Mouse (Mus musculus) layer of hippocampus, postnatal 25 days (tissue): Measurements from ENCODE around the gene Aox1. TPM values are rescaled to one million over a fixed set of nuclear protein-coding genes. Genes with fewer than 3 reads are reported as not detected.
"Not testable (repeated sequence)": the region's sequence is repeated elsewhere in the genome, so short reads cannot be mapped to it uniquely, and the experiment has no call there.

Source experiments
- DNase-seq, 2 experiments: peaks; one replicate each; pipeline ENCODE4 v3.0.0; 2022; ENCODE audit warnings: mixed read lengths in 2 of 2, low spot score in 1 of 2; ENCODE audit errors: extremely low spot score in 1 of 2
- total RNA-seq, 2 experiments: library from RNA; stranded (reverse); gene quantifications; 2 replicates each; pipeline ENCODE4 v1.2.3; 2021

Aox1 gene
- 1 to 10 TPM; 3.0 to 3.9 TPM for total RNA-seq

DNA sequence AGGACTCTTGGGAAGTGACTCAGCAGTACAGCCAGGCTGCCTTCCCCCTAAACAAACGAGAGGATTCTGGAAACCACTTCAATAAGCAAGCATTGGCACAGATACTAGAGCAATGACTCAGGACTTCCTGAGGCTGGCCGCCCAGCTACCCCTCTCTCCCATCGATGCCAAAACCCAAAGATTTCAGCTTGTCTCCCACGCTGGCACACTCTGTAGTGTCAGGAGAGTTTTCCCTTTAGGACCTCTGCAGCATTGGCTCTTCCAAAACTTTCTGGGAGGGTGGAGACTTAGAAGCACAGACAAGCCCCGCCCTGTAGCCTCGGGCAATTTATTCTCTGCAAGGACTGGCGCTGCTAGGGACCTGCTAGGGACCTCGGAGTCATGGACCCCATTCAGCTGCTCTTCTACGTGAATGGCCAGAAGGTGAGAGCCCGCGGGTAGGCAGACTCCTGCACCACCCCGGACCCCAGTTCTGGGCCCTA, at the start of gene Aox1:
TSS of gene Aox1 (plus strand) at position 296 of the 482 bp plus-strand sequence.
- peak in 1 of 2 experiments; percentile 10 for DNase-seq

DNA sequence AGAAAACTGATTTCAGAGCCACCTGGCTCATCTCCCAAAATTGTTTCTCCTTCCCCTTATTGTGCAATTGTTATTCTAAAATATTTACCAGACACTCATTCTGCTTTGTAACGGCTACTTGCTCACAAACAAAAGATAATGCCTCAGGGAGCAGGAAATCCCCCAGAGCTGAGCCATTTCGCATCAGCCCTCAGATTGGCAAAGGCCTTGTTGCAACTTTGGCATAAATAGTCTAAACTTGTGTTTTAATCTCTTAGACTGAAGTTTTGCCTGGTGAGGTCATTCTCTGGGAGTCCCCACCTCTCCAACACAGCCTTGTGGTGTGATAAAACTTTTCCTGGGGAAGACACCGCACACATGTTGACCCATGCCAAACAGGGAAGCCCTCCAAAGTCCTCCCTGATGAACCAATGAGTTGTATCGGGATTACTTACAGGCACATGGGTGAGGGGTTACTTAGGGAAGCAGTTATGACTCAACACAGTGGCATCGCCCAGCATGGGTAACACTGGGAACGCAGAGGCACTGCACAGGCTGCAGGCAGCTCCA, 40.6 kb upstream of the Aox1 start:
- no peak for DNase-seq

DNA sequence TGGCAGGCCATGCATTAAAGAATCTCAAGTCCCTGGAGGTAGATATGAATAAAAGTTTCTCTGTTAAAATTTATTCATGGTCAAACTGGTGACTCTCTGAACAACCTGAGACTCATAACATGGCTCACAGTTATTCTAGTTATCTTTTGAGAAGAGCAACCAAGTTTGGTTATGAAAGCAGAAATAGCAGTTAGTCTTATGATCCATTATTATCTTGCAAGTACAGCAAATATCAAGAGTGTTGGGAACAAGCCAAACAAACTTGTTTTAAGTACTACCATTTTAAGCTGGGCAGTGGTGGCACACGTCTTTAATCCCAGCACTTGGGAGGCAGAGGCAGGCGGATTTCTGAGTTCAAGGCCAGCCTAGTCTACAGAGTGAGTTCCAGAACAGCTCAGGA, 38.5 kb upstream of the Aox1 start:
- DNase-seq = no peak

DNA sequence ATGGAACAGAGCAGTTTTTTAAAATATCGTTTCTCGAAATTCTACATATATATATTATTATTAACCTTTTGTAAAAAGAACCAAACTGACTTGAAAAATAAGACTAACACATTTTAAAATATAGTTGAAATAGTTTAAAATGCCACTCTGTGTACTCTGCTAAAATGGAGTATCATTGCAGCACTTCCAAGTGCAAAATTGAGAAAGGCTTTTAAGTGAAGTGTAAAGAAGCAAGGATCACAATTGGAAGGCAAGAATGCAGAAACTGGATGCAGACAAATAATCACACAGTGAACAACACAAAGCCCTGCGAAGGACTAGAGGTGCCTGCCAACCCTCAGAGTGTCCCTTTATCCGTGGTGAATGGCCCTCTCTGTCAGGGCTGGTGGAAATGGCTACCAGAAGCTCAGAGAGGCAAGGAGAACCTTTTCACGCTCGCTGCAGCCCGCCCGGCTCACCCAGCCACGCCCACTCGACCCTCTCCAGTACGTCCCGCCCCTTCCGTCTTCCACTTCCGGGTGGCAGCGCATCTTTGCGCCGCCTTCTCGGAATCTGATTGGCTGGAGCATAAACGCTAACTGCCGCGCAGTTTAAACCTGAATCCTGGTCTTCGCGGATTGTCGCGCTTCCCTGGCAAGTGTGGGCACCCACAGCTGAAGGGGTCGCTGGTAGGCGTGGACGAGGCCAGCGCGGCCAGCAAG, 34.1 kb upstream of the Aox1 start, which contains the start of gene Sgo2a:
TSS of gene Sgo2a (plus strand) at position 540 of the 701 bp plus-strand sequence.
- DNase-seq = peak; percentile 62 to 81

DNA sequence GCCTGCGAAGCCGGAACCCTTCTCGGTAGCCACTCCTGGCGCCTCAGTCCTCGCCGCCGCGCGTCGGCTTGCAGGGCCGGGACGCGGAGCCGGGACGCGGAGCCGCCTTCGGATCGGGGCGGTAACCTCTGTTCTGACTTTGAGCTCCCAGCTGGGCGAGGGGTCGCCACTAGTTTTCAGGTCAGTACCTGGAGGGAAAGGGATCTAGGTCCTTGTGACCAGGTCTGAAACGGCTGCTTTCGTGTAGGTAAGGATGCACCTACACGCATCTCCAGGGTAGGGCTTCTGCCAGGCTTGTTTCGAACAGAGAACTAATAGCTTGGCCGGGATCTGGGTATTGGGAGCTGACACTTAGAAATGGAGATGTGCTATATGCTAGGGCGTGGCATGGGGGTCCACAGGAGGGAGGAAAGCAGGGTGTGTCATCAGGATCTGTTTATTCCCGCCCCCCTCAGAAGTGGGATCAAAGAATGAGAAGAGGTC, 33.6 kb upstream of the Aox1 start:
- no peak for DNase-seq

DNA sequence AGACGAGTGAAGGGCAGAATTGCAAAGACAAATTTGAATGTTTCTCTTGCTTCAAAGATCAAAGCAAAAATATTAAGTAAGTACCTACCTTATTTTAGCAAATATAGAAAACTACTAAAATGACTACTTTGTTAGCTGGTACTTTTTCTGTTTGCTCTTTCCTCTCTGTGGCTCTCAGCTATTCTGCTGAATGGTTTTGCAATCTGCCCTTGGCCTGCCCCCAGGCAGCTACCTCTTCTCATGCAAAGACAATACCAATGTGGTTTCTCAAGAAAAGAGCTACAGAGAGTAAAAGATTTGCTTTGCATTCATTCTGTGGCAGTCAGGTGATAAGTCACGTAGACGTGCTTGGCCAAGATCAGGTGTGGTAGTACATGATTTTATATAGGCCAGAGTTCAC, 31.6 kb upstream of the Aox1 start:
- DNase-seq = no peak

DNA sequence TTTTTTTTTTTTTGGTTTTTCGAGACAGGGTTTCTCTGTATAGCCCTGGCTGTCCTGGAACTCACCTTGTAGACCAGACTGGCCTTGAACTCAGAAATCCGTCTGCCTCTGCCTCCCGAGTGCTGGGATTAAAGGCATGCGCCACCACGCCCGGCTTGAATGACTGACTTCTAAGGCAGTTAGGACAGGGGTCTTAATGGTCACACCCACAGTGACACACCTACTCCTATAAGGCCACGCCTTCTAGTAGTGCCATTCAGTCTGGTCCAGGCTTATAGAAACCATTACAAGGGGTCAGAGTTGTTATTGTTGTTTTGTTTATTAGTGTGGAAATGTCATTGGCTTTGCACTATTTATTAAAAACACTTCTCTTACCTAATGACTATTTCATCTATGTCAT, 23.3 kb upstream of the Aox1 start:
- DNase-seq = not testable (repeated sequence)

DNA sequence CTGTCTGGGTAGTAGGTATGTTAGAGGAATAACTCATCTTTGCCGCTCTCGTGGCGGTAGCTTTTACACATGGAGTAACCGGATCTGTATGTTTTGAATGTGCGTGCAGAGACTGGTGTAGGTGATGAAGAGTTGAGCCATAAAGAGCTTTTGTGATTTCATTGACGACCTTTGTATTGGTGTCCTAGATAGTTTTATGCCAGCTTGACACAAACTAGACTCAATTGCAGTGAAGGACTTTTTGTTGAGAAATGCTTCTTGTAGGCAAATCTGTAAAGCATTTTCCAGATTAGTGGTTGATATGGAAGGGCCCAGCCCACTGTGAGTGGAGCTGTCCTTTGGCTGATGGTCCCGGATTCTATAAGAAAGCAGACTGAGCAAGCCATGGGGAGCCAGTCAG, 10.9 kb upstream of the Aox1 start, which contains the start of gene Kctd18:
TSS of gene Kctd18 (minus strand) at position 101 of the 400 bp plus-strand sequence.
- no peak for DNase-seq

DNA sequence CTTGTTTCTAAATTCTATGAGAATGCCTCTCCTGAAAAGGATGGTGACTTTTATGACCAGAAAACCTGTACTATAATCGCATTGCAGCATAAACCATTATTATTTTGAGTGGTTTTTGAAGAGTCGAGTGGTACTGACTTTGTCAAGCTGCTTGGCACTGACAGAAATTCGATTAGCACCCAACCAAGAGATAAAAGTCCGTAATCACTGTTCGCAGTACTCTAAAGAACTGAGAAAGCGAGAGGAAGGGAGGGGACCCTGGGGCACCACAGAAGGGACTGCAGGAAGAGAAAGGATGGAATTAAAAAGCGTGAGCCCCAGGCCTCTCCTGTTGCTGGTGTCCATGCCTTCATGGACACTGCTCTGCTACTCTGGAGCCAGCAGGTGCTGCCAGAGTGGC, 2.0 kb upstream of the Aox1 start:
- DNase-seq = no peak

DNA sequence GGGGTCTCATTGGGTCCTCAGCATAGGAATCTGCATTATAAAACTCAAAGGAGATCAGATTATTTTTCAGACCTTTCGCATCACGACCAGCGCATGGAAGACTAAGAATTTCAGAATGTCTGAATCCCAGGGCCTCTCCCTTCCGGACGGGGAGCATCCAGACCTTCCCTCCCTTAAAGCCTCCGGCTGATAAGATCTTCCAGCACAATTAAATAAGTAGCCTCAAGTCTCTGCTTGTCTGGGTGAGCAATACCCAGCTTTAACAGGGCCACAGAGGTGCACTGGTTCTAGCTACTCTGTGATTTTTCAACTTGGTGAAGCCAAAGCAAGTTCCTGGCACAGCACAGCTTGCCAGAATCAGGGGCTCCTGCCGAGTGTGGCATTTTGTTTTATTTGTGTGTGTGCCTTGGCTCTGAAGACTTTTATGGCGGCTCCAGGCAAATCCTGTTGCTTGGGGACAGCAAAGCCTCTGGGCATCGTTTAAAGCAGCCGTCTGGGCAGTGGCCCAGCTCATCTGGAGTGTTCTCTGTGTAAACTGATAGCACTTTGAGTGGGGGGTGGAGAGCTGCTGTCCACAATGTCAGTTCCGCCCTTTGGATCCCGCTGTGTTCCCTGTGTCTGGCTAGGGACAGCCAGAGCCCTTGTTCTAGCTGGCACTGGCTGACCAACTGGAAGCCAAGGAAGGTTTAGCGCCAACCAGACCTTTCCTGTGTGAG, 583 bp downstream of the Aox1 start:
- DNase-seq = peak; percentile 15 to 30

DNA sequence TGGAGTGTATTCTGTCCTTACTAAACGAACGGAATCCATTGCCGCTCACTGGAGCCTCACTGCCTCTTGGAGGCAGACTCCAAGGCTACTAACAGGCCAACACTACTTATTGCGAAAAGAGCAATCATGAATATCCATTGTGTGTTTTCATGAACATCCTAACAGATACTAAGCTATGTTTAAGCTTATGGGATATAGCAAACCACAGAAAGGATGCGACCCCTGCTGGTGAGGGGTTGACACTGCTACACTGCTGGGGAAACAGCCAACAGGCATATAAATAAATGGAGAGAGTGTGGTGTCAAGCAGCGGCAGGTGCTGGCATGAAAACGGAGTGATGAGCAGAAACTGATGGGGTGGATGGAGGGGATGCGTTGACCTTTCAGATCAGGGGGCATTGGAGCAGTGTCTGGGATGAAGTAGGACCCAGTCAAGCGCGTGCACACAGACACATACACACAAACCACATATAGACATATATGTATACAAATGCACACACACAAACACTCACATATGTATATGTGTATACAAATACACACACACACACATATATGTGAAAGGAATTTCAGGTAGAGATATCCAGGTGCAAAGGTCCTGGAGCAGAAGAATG, 1.5 kb downstream of the Aox1 start:
- DNase-seq = peak in 1 of 2 experiments; percentile 48

DNA sequence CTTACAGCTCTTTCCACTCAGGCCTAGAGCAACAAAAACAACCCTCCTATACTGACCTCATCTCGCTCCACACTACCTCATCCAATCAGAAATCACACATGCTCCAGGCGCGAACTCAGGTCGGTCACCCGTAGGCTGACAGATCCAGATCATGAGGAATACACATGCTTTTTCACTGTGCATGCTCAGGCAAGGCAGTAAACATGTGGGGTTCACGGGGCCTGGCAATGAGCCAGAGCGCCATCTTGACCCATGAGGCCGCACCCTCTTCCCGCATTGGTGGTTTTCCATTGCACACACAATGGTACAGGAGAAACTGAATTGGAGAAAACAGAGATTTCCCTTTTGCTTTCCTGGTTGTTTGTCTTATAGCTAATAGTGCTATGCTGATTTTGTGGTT, 7.6 kb downstream of the Aox1 start:
- DNase-seq = not testable (repeated sequence)

DNA sequence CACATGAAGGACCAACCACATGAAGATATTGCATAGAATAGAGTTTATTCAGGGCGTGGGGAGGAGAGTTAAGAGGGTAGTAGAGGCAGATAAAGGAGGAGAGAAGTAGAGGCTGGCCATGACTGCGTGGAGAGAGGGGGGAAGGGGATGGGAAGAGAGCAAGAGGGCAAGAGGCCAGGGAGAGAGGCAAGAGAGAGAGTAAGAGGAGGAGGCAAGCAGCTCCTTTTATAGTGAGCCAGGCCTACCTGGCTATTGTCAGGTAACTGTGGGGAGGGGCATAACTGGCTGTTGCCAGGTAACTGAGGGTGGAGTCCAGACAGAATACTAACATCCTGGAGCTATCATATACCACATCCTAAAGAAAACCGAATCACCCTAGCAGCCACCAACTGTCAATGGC, 15.3 kb downstream of the Aox1 start:
- DNase-seq = no peak

DNA sequence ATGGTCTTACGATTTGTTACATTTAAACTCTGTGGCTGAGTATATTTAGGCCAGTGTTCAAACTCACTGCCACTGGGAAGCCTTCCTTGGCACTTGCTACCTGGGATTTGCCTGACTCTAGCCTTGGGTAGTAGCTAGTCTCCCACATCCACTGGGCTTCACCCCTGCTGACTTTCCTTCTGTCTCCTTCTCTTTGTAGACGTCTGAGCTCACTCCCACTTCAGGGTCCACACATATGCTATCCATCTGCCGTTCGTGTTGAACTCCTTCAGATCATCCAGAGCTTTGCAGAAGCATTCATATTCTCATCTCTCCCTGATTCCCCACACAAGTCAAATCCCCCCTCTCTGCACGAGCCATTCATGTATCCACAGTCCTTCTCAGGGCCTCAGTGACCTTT, 15.8 kb downstream of the Aox1 start:
- no peak for DNase-seq

DNA sequence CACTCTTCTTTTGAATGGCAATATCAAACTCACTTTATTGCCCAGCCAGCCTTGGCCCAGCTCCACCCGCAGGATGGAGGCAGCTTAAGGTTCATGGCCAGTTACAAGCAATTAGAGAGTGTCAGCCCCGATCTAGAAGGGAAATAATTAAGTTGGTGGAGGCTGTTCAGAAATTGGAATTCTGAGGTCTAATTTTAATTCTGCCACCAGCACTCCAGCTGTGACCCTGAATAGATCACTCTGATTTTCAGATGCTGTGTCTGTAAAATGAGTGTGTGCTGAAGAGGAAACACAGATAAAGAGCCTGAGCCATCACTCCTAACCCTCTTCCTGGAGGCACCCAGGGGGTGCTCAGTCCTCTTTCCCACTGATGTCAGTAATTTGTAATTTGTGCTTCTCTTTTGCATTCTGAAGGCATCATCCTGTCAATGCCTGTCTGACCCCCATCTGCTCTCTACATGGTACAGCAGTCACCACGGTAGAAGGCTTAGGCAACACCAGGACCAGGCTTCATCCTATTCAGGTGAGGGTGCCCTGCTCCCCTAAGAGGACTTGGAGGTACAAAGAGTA, 17.1 kb downstream of the Aox1 start:
- DNase-seq = no peak

DNA sequence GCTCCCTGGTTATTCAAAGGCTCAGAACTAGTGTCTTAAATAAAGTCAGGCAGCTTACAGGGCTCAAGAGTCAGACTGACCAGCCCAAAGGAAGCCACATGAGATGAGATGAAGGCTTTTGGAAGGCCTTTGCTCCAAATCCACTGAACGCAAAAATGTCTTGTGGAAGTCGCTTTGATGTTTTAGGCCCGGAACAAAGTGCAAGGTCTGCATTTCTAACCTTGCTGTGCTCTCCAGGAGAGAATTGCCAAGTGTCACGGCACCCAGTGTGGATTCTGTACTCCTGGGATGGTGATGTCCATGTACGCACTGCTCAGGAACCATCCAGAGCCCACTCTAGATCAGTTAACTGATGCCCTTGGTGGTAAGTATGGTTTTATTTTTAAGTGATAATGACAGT, 19.4 kb downstream of the Aox1 start:
- no peak for DNase-seq

DNA sequence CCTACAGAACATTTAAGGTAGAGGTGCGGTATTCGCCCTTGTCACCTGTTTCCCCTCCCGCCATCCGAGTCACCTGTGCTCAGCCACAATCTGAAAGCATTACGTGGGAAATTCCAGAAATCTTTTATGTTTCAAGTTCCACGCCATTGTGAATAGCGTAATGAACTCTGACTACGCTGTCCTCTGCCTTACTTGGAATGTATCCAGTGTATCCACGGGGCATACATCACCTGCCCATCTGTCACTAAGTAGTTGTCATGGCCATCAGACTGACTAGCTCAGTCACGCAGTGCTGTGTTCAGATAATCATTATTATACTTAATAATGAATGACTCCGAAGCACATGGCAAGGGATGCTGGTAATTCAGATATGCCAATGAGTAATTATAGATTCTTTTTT, 25.9 kb downstream of the Aox1 start:
- no peak for DNase-seq

DNA sequence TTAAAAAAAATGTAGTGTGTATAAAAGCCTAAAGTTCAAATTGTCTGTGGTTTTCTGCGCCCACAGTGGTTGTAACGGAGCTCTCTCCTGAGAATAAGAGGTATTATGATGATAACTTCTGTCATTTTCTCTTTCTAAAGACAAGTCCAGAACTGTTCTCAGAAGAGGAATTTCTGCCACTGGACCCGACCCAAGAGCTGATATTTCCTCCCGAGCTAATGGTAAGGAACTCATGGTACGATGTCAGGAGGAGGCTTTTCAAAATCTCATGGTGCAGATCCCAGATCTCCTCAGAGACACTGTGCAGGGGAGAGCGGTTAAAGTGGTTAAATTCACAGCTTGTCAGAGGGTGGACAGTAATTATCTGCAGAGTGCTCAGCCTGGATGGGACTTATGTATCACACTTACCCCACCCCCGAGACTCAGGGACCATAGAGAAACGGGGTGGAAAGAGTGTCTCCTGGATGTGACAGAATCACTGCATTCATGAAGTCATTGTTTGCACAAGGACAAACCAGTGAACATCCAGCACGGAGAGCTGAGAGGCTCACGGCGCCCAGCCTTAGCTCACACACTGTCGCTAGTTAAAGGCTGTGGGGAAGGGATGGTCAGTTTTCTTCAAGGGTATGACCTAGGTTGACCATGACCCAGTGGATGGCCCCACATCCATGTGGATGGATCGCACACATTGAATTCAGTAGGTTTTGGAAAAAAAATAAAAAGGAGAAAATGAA, 26.5 kb downstream of the Aox1 start:
- no peak for DNase-seq

DNA sequence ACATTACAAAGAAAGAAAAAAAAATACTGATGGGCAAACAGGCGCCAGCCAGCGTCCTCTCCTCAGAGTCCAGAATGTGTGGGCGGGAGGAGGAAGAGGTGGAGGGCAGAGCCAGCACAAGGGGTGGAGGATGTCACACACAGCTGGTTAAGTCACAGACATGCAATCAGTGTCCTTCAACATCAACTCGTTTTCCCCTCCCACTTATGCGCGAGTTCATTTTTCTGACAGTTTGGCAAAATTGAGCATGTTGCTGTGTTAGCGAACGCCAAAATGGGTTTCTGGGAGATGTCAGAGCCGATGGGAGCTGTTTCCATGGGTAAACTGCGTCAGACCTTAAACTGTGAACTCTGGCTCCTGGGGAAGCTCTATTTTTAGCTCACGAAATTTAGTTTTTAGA, 27.2 kb downstream of the Aox1 start:
- DNase-seq = no peak

DNA sequence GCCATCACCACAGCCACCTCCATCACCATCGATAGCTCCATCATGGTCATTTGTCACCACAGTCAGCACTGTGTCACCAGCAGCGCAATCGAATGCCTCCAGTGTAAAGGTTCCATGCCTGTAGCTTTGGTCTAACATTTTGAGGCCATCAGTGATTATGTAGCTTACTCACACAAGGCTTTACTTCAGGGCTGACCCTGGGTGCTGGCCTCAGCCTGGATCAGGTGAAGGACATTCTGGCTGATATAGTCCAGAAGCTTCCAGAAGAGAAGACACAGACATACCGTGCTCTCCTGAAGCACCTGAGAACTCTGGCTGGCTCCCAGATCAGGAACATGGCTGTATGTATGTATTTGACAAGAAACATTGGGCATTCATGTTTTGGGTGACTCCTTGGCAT, 29.1 kb downstream of the Aox1 start:
- DNase-seq = no peak
